Mouse (Mus musculus): ENCODE measurements around the gene Fscn1. TPM values are rescaled to one million over a fixed set of nuclear protein-coding genes. Genes with fewer than 3 reads are reported as not detected.

Gene Fscn1
- polyA plus RNA-seq, 2 experiments, result 19.3 to 21.1 TPM

GRCm38 (mm10) chr5:142994746-142995145, 34.6 kb downstream of the Fscn1 start:
- 82% methylated on average over 2 of the region's 2 CpGs for WGBS (ENCODE audit: insufficient replicate concordance)
- Histone ChIP-seq H3K27ac (no peak overlapping the region), H3K9ac (replicated peaks) (no peak overlapping the region), H3K4me3 (ENCODE audit: insufficient read depth in 1 of 2, low read depth in 2 of 2, low read length in 2 of 2) (no peak overlapping the region), H3K4me2 (ENCODE audit: low read depth) (no peak overlapping the region), H3K36me3 (replicated peaks; ENCODE audit: control insufficient read depth, insufficient read depth, low read depth) (peaks cover 10% of the 10 kb centered on the region), H3K9me3 (ENCODE audit: control insufficient read depth, low read length) (no peaks in the 10 kb centered on the region), H3K4me1 (replicated peaks; ENCODE audit: control insufficient read depth in 2 of 2, insufficient read depth in 2 of 2, low read length in 1 of 2) (peaks cover 0 to 5% of the 10 kb centered on the region in 2 experiments; a peak in 1 of 4 replicates), H3K27me3 (ENCODE audit: control insufficient read depth, insufficient read depth, low read length) (no peaks in the 10 kb centered on the region)
- no peak for DNase-seq (ENCODE audit: low read depth in 3 of 3, low spot score in 3 of 3)
- TF ChIP-seq EP300 (IDR thresholded peaks at IDR 0.05; ENCODE audit: low read depth), result no peak
- ATAC-seq (ENCODE audit: insufficient read depth), result no peak

- Histone ChIP-seq H3K27ac (no peak overlapping the region), H3K9ac (replicated peaks) (no peak overlapping the region), H3K4me1 (replicated peaks; ENCODE audit: control insufficient read depth in 2 of 2, insufficient read depth in 2 of 2, low read length in 1 of 2) (peaks cover 0 to 10% of the 10 kb centered on the region in 2 experiments; a peak in 1 of 4 replicates), H3K4me3 (ENCODE audit: insufficient read depth in 1 of 2, low read depth in 2 of 2, low read length in 2 of 2) (no peak overlapping the region), H3K9me3 (ENCODE audit: control insufficient read depth, low read length) (no peaks in the 10 kb centered on the region), H3K36me3 (replicated peaks; ENCODE audit: control insufficient read depth, insufficient read depth, low read depth) (peaks cover 7% of the 10 kb centered on the region), H3K4me2 (ENCODE audit: low read depth) (no peak overlapping the region), H3K27me3 (ENCODE audit: control insufficient read depth, insufficient read depth, low read length) (no peaks in the 10 kb centered on the region)
- WGBS (ENCODE audit: insufficient replicate concordance), result 64% methylated on average over 9 of the region's 9 CpGs
- DNase-seq (ENCODE audit: low read depth in 3 of 3, low spot score in 3 of 3) (no peak), ATAC-seq (ENCODE audit: insufficient read depth) (no peak)
- TF ChIP-seq CTCF (IDR thresholded peaks at IDR 0.05; ENCODE audit: low read depth) (no peak), EP300 (IDR thresholded peaks at IDR 0.05; ENCODE audit: low read depth) (no peak)
These were observed 37.4 kb downstream of the Fscn1 start for GRCm38 (mm10) chr5:142997526-142997925.

- Histone ChIP-seq H3K9me3 (ENCODE audit: control insufficient read depth, low read length) (no peaks in the 10 kb centered on the region), H3K4me3 (ENCODE audit: insufficient read depth in 1 of 2, low read depth in 2 of 2, low read length in 2 of 2) (no peak overlapping the region), H3K4me2 (ENCODE audit: low read depth) (no peak overlapping the region), H3K27ac (no peak overlapping the region), H3K9ac (replicated peaks) (no peak overlapping the region), H3K36me3 (replicated peaks; ENCODE audit: control insufficient read depth, insufficient read depth, low read depth) (0 out of 2 replicates have a peak, but pooled peaks cover 3% of the 10 kb centered on the region), H3K27me3 (ENCODE audit: control insufficient read depth, insufficient read depth, low read length) (no peaks in the 10 kb centered on the region), H3K4me1 (replicated peaks; ENCODE audit: control insufficient read depth in 2 of 2, insufficient read depth in 2 of 2, low read length in 1 of 2) (peaks cover 0 to 10% of the 10 kb centered on the region in 2 experiments; a peak in 1 of 4 replicates)
- 64% methylated on average over 2 of the region's 2 CpGs for WGBS (ENCODE audit: insufficient replicate concordance)
- ATAC-seq (ENCODE audit: insufficient read depth) (no peak), DNase-seq (ENCODE audit: low read depth in 3 of 3, low spot score in 3 of 3) (no peak)
- TF ChIP-seq CTCF (IDR thresholded peaks at IDR 0.05; ENCODE audit: low read depth) (no peak), EP300 (IDR thresholded peaks at IDR 0.05; ENCODE audit: low read depth) (no peak)
These were observed 38.0 kb downstream of the Fscn1 start for GRCm38 (mm10) chr5:142998171-142998570.

- ATAC-seq (ENCODE audit: insufficient read depth), result no peak
- DNase-seq (ENCODE audit: low read depth in 3 of 3, low spot score in 3 of 3), result no peak
- WGBS (ENCODE audit: insufficient replicate concordance), result 44% methylated on average over 4 of the region's 4 CpGs
- H3K4me3 ChIP-seq (ENCODE audit: insufficient read depth in 1 of 2, low read depth in 2 of 2, low read length in 2 of 2), result no peak overlapping the region
- peaks cover 0 to 10% of the 10 kb centered on the region in 2 experiments; a peak in 1 of 4 replicates for H3K4me1 ChIP-seq (replicated peaks; ENCODE audit: control insufficient read depth in 2 of 2, insufficient read depth in 2 of 2, low read length in 1 of 2)
- H3K36me3 ChIP-seq (replicated peaks; ENCODE audit: control insufficient read depth, insufficient read depth, low read depth), result no peaks in the 10 kb centered on the region
- H3K9ac ChIP-seq (replicated peaks), result no peak overlapping the region
- H3K27ac ChIP-seq, result no peak overlapping the region
- TF ChIP-seq EP300 (IDR thresholded peaks at IDR 0.05; ENCODE audit: low read depth) (no peak), CTCF (IDR thresholded peaks at IDR 0.05; ENCODE audit: low read depth) (no peak)
- H3K9me3 ChIP-seq (ENCODE audit: control insufficient read depth, low read length), result no peaks in the 10 kb centered on the region
- H3K27me3 ChIP-seq (ENCODE audit: control insufficient read depth, insufficient read depth, low read length), result no peaks in the 10 kb centered on the region
- H3K4me2 ChIP-seq (ENCODE audit: low read depth), result no peak overlapping the region
These were observed 39.9 kb downstream of the Fscn1 start for GRCm38 (mm10) chr5:143000091-143000490.

GRCm38 (mm10) chr5:143000654-143001500, 40.7 kb downstream of the Fscn1 start:
- Histone ChIP-seq H3K9ac (replicated peaks) (no peak overlapping the region), H3K27me3 (ENCODE audit: control insufficient read depth, insufficient read depth, low read length) (no peaks in the 10 kb centered on the region), H3K4me2 (ENCODE audit: low read depth) (no peak overlapping the region), H3K4me3 (ENCODE audit: insufficient read depth in 1 of 2, low read depth in 2 of 2, low read length in 2 of 2) (no peak overlapping the region), H3K9me3 (ENCODE audit: control insufficient read depth, low read length) (no peaks in the 10 kb centered on the region), H3K4me1 (replicated peaks; ENCODE audit: control insufficient read depth in 2 of 2, insufficient read depth in 2 of 2, low read length in 1 of 2) (peaks cover 0 to 10% of the 10 kb centered on the region in 2 experiments; a peak in 1 of 4 replicates), H3K36me3 (replicated peaks; ENCODE audit: control insufficient read depth, insufficient read depth, low read depth) (no peaks in the 10 kb centered on the region), H3K27ac (no peak overlapping the region; the same call in 1 of the 2 replicates)
- no peak for TF ChIP-seq EP300 (IDR thresholded peaks at IDR 0.05; ENCODE audit: low read depth)
- no peak for TF ChIP-seq CTCF (IDR thresholded peaks at IDR 0.05; ENCODE audit: low read depth)
- ATAC-seq (ENCODE audit: insufficient read depth) (no peak), DNase-seq (ENCODE audit: low read depth in 3 of 3, low spot score in 3 of 3) (no peak)
- 52% methylated on average over 9 of the region's 9 CpGs for WGBS (ENCODE audit: insufficient replicate concordance)

All from liver, embryonic 14.5 days (tissue).